Mouse (Mus musculus): ENCODE data around the gene Psmd11. TPM values are rescaled to one million over a fixed set of nuclear protein-coding genes. Genes with fewer than 3 reads are reported as not detected.
A peak's percentile ranks its signal among the peaks of the same experiment; 100 is the strongest.
"Not testable (repeated sequence)": the region's sequence is repeated elsewhere in the genome, so short reads cannot be mapped to it uniquely, and the experiment has no call there.

Gene Psmd11
- polyA plus RNA-seq (2014; fragmentation: Nextera tagmentation; extraction: Ambion mirVana), result 300 and 337 TPM in 2 replicates

GRCm38 (mm10) chr11:80428381-80429008 lies at the start of gene Psmd11:
Psmd11 (plus strand) TSS chr11:80428615.
- peak; percentile 99 for ATAC-seq (ENCODE audit: low FRiP score, low TSS enrichment)
- H3K4me1 ChIP-seq (ENCODE audit: control insufficient read depth, insufficient read depth, low read length), result peaks cover 7% of the 10 kb centered on the region
- H3K27ac ChIP-seq (ENCODE audit: low read depth, low read length), result peak within 1 kb of the TSS; percentile 65; the same call in 1 of the 2 replicates
- H3K27me3 ChIP-seq (ENCODE audit: control insufficient read depth, insufficient read depth, low read length), result no peaks in the 10 kb centered on the region
- peak within 1 kb of the TSS; percentile 49 for H3K4me2 ChIP-seq (replicated peaks; ENCODE audit: low read depth, low read length)
- WGBS, result under 1% methylated on average over 56 of the region's 58 CpGs
- H3K4me3 ChIP-seq (ENCODE audit: low read length), result peak within 1 kb of the TSS; percentile 99
- H3K9ac ChIP-seq (ENCODE audit: low read depth, low read length), result peak within 1 kb of the TSS; percentile 96
- H3K36me3 ChIP-seq (ENCODE audit: control insufficient read depth, insufficient read depth, low read length), result peaks cover 16% of the 10 kb centered on the region
- H3K9me3 ChIP-seq (ENCODE audit: control insufficient read depth, low read length), result no peaks in the 10 kb centered on the region

DNA sequence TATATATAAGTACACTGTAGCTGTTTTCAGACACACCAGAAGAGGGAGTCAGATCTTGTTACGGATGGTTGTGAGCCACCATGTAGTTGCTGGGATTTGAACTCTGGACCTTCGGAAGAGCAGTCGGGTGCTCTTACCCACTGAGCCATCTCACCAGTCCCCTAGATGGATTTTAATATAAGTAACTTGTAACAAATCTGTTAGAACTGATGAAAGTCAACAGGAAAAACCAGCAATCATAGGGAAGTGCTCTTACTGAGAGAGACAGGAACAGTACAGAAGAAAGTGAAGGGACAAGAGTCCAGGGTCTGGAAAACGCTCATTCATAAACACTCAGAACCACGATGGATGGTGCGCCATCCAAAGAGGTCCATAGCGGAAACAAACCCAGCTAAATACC lies 49.2 kb upstream of the Psmd11 start:
- not testable (repeated sequence) for ATAC-seq (ENCODE audit: low FRiP score, low TSS enrichment)

DNA sequence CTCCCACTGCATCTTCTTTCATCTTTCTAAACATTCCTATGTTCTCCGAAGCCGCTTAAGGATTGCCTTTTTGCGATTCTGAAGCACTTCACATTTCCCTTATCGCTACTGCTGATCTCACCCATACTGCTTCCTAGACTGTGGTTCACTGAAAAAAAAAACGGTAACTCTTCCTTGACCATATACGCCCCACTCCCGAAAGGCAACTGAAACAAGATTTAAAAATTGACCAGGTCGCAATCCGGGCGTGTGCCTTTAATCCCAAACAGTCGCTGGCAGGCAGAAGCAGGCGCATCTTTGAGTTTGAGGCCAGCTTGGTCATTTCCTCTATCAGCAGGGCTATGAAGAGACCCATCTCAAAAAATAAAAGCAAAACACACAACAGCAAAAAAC lies 45.8 kb upstream of the Psmd11 start:
- peak overlapping the region; percentile 74 for H3K4me3 ChIP-seq (ENCODE audit: low read length)
- H3K4me2 ChIP-seq (replicated peaks; ENCODE audit: low read depth, low read length), result peak overlapping the region; percentile 44
- peaks cover 9% of the 10 kb centered on the region; the same call in 1 of the 2 replicates for H3K4me1 ChIP-seq (ENCODE audit: control insufficient read depth, insufficient read depth, low read length)
- ATAC-seq (ENCODE audit: low FRiP score, low TSS enrichment), result no peak
- H3K27me3 ChIP-seq (ENCODE audit: control insufficient read depth, insufficient read depth, low read length), result no peaks in the 10 kb centered on the region
- H3K9ac ChIP-seq (ENCODE audit: low read depth, low read length), result peak overlapping the region; percentile 61; the same call in 1 of the 2 replicates
- WGBS, result 4% methylated on average over 12 of the region's 12 CpGs
- peaks cover 23% of the 10 kb centered on the region for H3K36me3 ChIP-seq (ENCODE audit: control insufficient read depth, insufficient read depth, low read length)
- peak overlapping the region; percentile 81 for H3K27ac ChIP-seq (ENCODE audit: low read depth, low read length)
- no peaks in the 10 kb centered on the region for H3K9me3 ChIP-seq (ENCODE audit: control insufficient read depth, low read length)

More for the DNA sequence above, 49.2 kb upstream of the Psmd11 start:
- H3K9me3 ChIP-seq (ENCODE audit: control insufficient read depth, low read length); H3K27me3 ChIP-seq (ENCODE audit: control insufficient read depth, insufficient read depth, low read length); H3K36me3 ChIP-seq (ENCODE audit: control insufficient read depth, insufficient read depth, low read length); H3K9ac ChIP-seq (ENCODE audit: low read depth, low read length); H3K4me2 ChIP-seq (replicated peaks; ENCODE audit: low read depth, low read length); H3K4me1 ChIP-seq (ENCODE audit: control insufficient read depth, insufficient read depth, low read length); H3K27ac ChIP-seq (ENCODE audit: low read depth, low read length); H3K4me3 ChIP-seq (ENCODE audit: low read length): not testable (repeated sequence)
- WGBS, result 96% methylated on average over 7 of the region's 7 CpGs

GRCm38 (mm10) chr11:80383019-80383625 lies 45.3 kb upstream of the Psmd11 start, which contains the start of gene Zfp207:
Zfp207 (plus strand) TSS chr11:80383279.
- H3K27me3 ChIP-seq (ENCODE audit: control insufficient read depth, insufficient read depth, low read length), result no peaks in the 10 kb centered on the region
- peak; percentile 97 for ATAC-seq (ENCODE audit: low FRiP score, low TSS enrichment)
- peaks cover 9% of the 10 kb centered on the region; the same call in 1 of the 2 replicates for H3K4me1 ChIP-seq (ENCODE audit: control insufficient read depth, insufficient read depth, low read length)
- WGBS, result under 1% methylated on average over 33 of the region's 33 CpGs
- peak within 1 kb of the TSS; percentile 81 for H3K27ac ChIP-seq (ENCODE audit: low read depth, low read length)
- peak within 1 kb of the TSS; percentile 74 for H3K4me3 ChIP-seq (ENCODE audit: low read length)
- H3K36me3 ChIP-seq (ENCODE audit: control insufficient read depth, insufficient read depth, low read length), result peaks cover 28% of the 10 kb centered on the region
- peak within 1 kb of the TSS; percentile 98 for H3K9ac ChIP-seq (ENCODE audit: low read depth, low read length)
- no peaks in the 10 kb centered on the region for H3K9me3 ChIP-seq (ENCODE audit: control insufficient read depth, low read length)
- H3K4me2 ChIP-seq (replicated peaks; ENCODE audit: low read depth, low read length), result peak within 1 kb of the TSS; percentile 88

GRCm38 (mm10) chr11:80383626-80384046 lies 44.8 kb upstream of the Psmd11 start:
- H3K4me1 ChIP-seq (ENCODE audit: control insufficient read depth, insufficient read depth, low read length), result peaks cover 9% of the 10 kb centered on the region; the same call in 1 of the 2 replicates
- H3K36me3 ChIP-seq (ENCODE audit: control insufficient read depth, insufficient read depth, low read length), result peaks cover 33% of the 10 kb centered on the region
- H3K4me2 ChIP-seq (replicated peaks; ENCODE audit: low read depth, low read length), result peak overlapping the region; percentile 88
- 0% methylated on average over 20 of the region's 20 CpGs for WGBS
- H3K4me3 ChIP-seq (ENCODE audit: low read length), result peak overlapping the region; percentile 74
- peak overlapping the region; percentile 81; the same call in 1 of the 2 replicates for H3K27ac ChIP-seq (ENCODE audit: low read depth, low read length)
- H3K9me3 ChIP-seq (ENCODE audit: control insufficient read depth, low read length), result no peaks in the 10 kb centered on the region
- no peaks in the 10 kb centered on the region for H3K27me3 ChIP-seq (ENCODE audit: control insufficient read depth, insufficient read depth, low read length)
- peak overlapping the region; percentile 98 for H3K9ac ChIP-seq (ENCODE audit: low read depth, low read length)
- no peak; the same call in 1 of the 2 replicates for ATAC-seq (ENCODE audit: low FRiP score, low TSS enrichment)

GRCm38 (mm10) chr11:80384461-80384860 lies 44.0 kb upstream of the Psmd11 start:
- ATAC-seq (ENCODE audit: low FRiP score, low TSS enrichment), result no peak
- Histone ChIP-seq H3K36me3 (ENCODE audit: control insufficient read depth, insufficient read depth, low read length) (peaks cover 40% of the 10 kb centered on the region), H3K27me3 (ENCODE audit: control insufficient read depth, insufficient read depth, low read length) (no peaks in the 10 kb centered on the region), H3K27ac (ENCODE audit: low read depth, low read length) (no peak overlapping the region), H3K4me1 (ENCODE audit: control insufficient read depth, insufficient read depth, low read length) (peaks cover 9% of the 10 kb centered on the region; the same call in 1 of the 2 replicates), H3K9ac (ENCODE audit: low read depth, low read length) (peak overlapping the region; percentile 98), H3K4me3 (ENCODE audit: low read length) (peak overlapping the region; percentile 74), H3K4me2 (replicated peaks; ENCODE audit: low read depth, low read length) (peak overlapping the region; percentile 88), H3K9me3 (ENCODE audit: control insufficient read depth, low read length) (no peaks in the 10 kb centered on the region)

GRCm38 (mm10) chr11:80385055-80385454 lies 43.4 kb upstream of the Psmd11 start:
- WGBS, result 47% methylated on average over 4 of the region's 4 CpGs

GRCm38 (mm10) chr11:80386790-80387189 lies 41.6 kb upstream of the Psmd11 start:
- no peak overlapping the region; the same call in 1 of the 2 replicates for H3K4me2 ChIP-seq (replicated peaks; ENCODE audit: low read depth, low read length)
- H3K9ac ChIP-seq (ENCODE audit: low read depth, low read length), result no peak overlapping the region
- WGBS, result 86% methylated on average over 2 of the region's 2 CpGs
- ATAC-seq (ENCODE audit: low FRiP score, low TSS enrichment), result no peak
- peak overlapping the region; percentile 74; the same call in 1 of the 2 replicates for H3K4me3 ChIP-seq (ENCODE audit: low read length)
- no peaks in the 10 kb centered on the region for H3K9me3 ChIP-seq (ENCODE audit: control insufficient read depth, low read length)
- H3K27me3 ChIP-seq (ENCODE audit: control insufficient read depth, insufficient read depth, low read length), result no peaks in the 10 kb centered on the region
- H3K4me1 ChIP-seq (ENCODE audit: control insufficient read depth, insufficient read depth, low read length), result peaks cover 9% of the 10 kb centered on the region; the same call in 1 of the 2 replicates
- H3K27ac ChIP-seq (ENCODE audit: low read depth, low read length), result no peak overlapping the region
- peaks cover 58% of the 10 kb centered on the region for H3K36me3 ChIP-seq (ENCODE audit: control insufficient read depth, insufficient read depth, low read length)

More at GRCm38 (mm10) chr11:80385055-80385454, 43.4 kb upstream of the Psmd11 start:
- peak overlapping the region; percentile 88 for H3K4me2 ChIP-seq (replicated peaks; ENCODE audit: low read depth, low read length)
- H3K9me3 ChIP-seq (ENCODE audit: control insufficient read depth, low read length), result no peaks in the 10 kb centered on the region
- peak overlapping the region; percentile 98 for H3K9ac ChIP-seq (ENCODE audit: low read depth, low read length)
- H3K27ac ChIP-seq (ENCODE audit: low read depth, low read length), result no peak overlapping the region
- peaks cover 9% of the 10 kb centered on the region; the same call in 1 of the 2 replicates for H3K4me1 ChIP-seq (ENCODE audit: control insufficient read depth, insufficient read depth, low read length)
- H3K36me3 ChIP-seq (ENCODE audit: control insufficient read depth, insufficient read depth, low read length), result peaks cover 46% of the 10 kb centered on the region
- peak overlapping the region; percentile 74 for H3K4me3 ChIP-seq (ENCODE audit: low read length)
- no peak for ATAC-seq (ENCODE audit: low FRiP score, low TSS enrichment)
- no peaks in the 10 kb centered on the region for H3K27me3 ChIP-seq (ENCODE audit: control insufficient read depth, insufficient read depth, low read length)

DNA sequence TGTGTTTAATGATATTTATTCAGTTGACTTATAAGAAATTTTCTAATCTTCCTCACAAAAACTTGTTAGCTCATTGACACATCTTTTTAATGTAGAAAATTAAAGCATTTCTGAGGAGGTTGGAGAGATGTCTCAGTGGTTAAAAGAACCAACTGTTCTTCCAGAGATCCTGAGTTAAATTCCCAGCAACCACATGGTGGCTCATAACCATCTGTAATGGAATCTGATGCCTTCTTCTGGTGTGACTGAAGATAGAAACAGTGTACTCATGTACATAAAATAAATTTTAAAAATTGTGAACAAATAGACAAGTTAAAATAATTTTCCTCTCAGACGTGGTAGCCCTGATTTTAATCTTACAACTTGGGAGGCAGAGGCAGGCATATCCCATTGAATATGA lies 38.5 kb upstream of the Psmd11 start:
- Histone ChIP-seq H3K9ac (ENCODE audit: low read depth, low read length) (no peak overlapping the region), H3K27ac (ENCODE audit: low read depth, low read length) (no peak overlapping the region), H3K4me2 (replicated peaks; ENCODE audit: low read depth, low read length) (no peak overlapping the region), H3K36me3 (ENCODE audit: control insufficient read depth, insufficient read depth, low read length) (peaks cover 80% of the 10 kb centered on the region), H3K9me3 (ENCODE audit: control insufficient read depth, low read length) (no peaks in the 10 kb centered on the region), H3K4me1 (ENCODE audit: control insufficient read depth, insufficient read depth, low read length) (peaks cover 9% of the 10 kb centered on the region; the same call in 1 of the 2 replicates), H3K27me3 (ENCODE audit: control insufficient read depth, insufficient read depth, low read length) (no peaks in the 10 kb centered on the region), H3K4me3 (ENCODE audit: low read length) (no peak overlapping the region)
- no peak for ATAC-seq (ENCODE audit: low FRiP score, low TSS enrichment)
- WGBS, result 81% methylated on average over 1 of the region's 1 CpGs
